Mouse (Mus musculus): ENCODE results near the gene Ctla4.

The Ctla4 gene

GRCm38 (mm10) chr1:60930397-60930796, 43.6 kb downstream of the Ctla4 start:
- DNase-seq = no peak

GRCm38 (mm10) chr1:60935968-60936581, 49.3 kb downstream of the Ctla4 start:
- DNase-seq = no peak

GRCm38 (mm10) chr1:60936963-60937711, 50.3 kb downstream of the Ctla4 start:
- DNase-seq = no peak

GRCm38 (mm10) chr1:60938256-60938655, 51.5 kb downstream of the Ctla4 start:
- peak in 1 of 2 experiments; percentile 21 for DNase-seq

- no peak for DNase-seq
Measured at GRCm38 (mm10) chr1:60938974-60939373, 52.2 kb downstream of the Ctla4 start.

- no peak for DNase-seq
Measured at GRCm38 (mm10) chr1:60940023-60940422, 53.2 kb downstream of the Ctla4 start.

GRCm38 (mm10) chr1:60940620-60941019, 53.8 kb downstream of the Ctla4 start:
- DNase-seq = no peak

GRCm38 (mm10) chr1:60941056-60942048, 54.6 kb downstream of the Ctla4 start:
- DNase-seq = no peak

GRCm38 (mm10) chr1:60942921-60943320, 56.1 kb downstream of the Ctla4 start:
- no peak for DNase-seq

GRCm38 (mm10) chr1:60945633-60946401, 59.0 kb downstream of the Ctla4 start:
- DNase-seq = no peak

- no peak for DNase-seq
Measured at GRCm38 (mm10) chr1:60948112-60948511, 61.3 kb downstream of the Ctla4 start.

- no peak for DNase-seq
Measured at GRCm38 (mm10) chr1:60952958-60953357, 66.2 kb downstream of the Ctla4 start.

GRCm38 (mm10) chr1:60953686-60954085, 66.9 kb downstream of the Ctla4 start:
- no peak for DNase-seq

GRCm38 (mm10) chr1:60954759-60955158, 68.0 kb downstream of the Ctla4 start:
- no peak for DNase-seq

GRCm38 (mm10) chr1:60955186-60955585, 68.4 kb downstream of the Ctla4 start:
- DNase-seq = no peak

- no peak for DNase-seq
Measured at GRCm38 (mm10) chr1:60956196-60956595, 69.4 kb downstream of the Ctla4 start.

GRCm38 (mm10) chr1:60958287-60958686, 71.5 kb downstream of the Ctla4 start:
- DNase-seq = no peak

- no peak for DNase-seq
Measured at GRCm38 (mm10) chr1:60959246-60959645, 72.4 kb downstream of the Ctla4 start.

- peak; percentile 39 to 56 for DNase-seq
Measured at GRCm38 (mm10) chr1:60960451-60960850, 73.7 kb downstream of the Ctla4 start.

GRCm38 (mm10) chr1:60961080-60961479, 74.3 kb downstream of the Ctla4 start:
- peak; percentile 74 to 77 for DNase-seq

- no peak for DNase-seq
Measured at GRCm38 (mm10) chr1:60962095-60962494, 75.3 kb downstream of the Ctla4 start.
